Mouse (Mus musculus) lung, postnatal 0 days (tissue): ENCODE results near the gene Tyk2.

Source experiments
- CTCF ChIP-seq: IDR thresholded peaks from 2 replicates; pipeline ENCODE4 v1.5.1; 2016; ENCODE audit warnings: antibody characterized with exemption, mild to moderate bottlenecking
- EP300 ChIP-seq: IDR thresholded peaks from 2 replicates; pipeline ENCODE4 v1.6.1; 2016; ENCODE audit warnings: antibody characterized with exemption, mild to moderate bottlenecking, control low read depth

DNA sequence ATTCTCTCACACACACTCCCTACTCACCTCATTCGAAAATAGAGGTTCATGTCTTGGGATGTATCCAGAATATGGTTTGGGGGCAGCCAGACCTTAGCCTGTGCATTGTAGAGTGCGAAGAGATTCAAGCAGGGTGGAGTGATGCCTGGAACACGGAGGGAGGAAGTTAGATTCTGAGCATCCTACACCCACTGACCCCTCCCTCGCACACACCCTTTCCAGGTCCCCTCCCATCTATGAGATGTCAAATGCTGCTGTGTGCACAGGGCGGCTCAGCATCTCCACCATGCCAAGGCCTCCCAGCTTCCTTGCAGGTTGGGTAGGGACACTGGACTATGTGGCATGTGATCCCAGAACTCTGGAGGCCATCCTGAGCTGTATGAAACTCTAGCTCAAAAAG lies 6.2 kb downstream of the Tyk2 start:
- TF ChIP-seq EP300 (no peak), CTCF (no peak)
